Mouse (Mus musculus) brain, embryonic 14.5 days (tissue): ENCODE results near the gene Sipa1l3.

Experiments
- CTCF ChIP-seq: fragments of 200-500 bp; IDR thresholded peaks from 2 replicates; pipeline ENCODE4 v1.5.1; 2012; ENCODE audit warnings: inconsistent platforms, mild to moderate bottlenecking, moderate library complexity, borderline replicate concordance; ENCODE audit not compliant: insufficient read depth, insufficient read length; ENCODE audit errors: extremely low read depth
- POLR2A ChIP-seq: fragments of 200-500 bp; IDR thresholded peaks from 2 replicates; pipeline ENCODE4 v1.6.1; 2012; ENCODE audit warnings: mild to moderate bottlenecking, inconsistent platforms, borderline replicate concordance; ENCODE audit not compliant: poor library complexity, insufficient read depth, insufficient read length, severe bottlenecking; ENCODE audit errors: extremely low read depth

GRCm38 (mm10) chr7:29345534-29345933, 172.9 kb downstream of the Sipa1l3 start:
- TF ChIP-seq CTCF (no peak), POLR2A (no peak)
